Mouse (Mus musculus): ENCODE data around the gene Hfe. TPM values are rescaled to one million over a fixed set of nuclear protein-coding genes. Genes with fewer than 3 reads are reported as not detected.

Hfe gene
- total RNA-seq, 2 experiments from 2014 or later, result 7.6 to 17.1 TPM

DNA sequence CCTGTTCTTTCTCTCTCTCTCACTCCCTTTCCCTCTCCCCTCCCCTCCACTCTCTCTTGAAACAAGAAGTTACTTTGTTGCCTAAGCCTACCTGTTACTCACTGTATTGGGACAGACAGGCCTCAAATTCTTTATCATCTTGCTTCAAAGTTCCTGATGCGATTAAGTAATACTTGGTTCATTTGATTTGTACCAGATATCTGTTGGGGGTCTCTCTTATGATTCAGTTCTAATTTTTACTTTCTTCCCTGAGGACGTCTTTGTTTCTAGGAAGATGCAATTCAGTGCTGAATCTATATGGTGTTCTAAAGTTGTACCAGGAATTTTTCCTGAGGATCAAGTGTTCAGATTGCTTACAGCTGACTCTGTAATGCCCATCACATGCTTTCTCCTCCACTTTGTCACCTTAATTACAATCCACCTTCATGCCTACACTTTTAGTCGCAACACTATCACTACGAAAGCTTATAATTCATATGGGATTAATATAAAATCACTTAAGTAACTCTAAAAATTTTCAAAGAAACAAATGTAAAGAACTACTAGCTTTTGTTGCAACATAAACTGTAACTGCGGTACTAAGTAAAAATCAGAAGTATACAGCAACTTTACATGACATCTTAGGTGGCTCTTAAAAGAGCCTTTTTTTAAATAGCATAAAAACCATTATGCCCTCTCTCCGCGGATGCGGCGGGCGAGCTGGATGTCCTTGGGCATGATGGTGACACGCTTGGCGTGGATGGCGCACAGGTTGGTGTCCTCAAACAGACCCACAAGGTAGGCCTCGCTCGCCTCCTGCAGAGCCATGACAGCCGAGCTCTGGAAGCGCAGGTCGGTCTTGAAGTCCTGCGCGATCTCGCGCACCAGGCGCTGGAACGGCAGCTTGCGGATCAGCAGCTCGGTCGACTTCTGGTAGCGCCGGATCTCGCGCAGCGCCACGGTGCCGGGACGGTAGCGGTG is 34.0 kb upstream of the Hfe start:
- no peak for ATAC-seq (ENCODE audit: poor library complexity, severe bottlenecking)

DNA sequence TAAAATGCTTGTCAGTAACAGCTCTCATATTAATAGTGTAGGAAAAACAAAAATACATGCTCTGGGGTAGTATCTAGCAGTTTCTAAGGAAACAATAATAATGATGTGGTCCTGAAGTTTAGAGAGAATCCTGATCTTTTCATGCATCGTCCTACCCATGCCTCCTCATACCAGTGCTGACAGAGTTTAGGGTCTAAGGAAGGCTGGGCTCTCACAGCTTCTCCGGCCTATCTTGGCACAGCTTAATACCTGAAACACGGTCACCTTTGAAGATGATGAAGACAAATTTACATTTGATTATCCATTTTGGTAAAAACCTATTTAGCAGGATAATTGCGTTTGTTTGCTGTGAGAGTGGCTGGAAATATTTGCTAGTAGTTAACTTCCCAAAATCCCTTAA is 33.3 kb upstream of the Hfe start:
- ATAC-seq (ENCODE audit: poor library complexity, severe bottlenecking), result no peak

DNA sequence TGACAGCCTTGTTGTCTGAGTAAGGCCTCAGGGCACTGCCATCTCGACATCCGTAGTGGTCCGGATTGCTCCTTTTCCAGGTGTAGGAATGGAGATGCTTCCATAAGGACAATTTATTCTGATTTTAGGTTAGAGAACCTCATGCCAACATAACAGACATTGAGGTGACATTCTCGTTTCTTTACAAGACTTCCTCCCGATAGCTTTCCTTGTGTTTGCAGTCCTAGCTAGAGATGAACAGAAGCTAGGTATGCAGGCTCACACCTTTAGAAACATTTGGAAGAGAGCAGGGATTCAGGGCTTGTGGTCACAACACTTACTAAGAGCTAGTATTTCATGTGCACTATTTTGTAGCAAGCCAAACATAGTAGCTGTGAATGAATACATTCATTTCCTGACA is 32.6 kb upstream of the Hfe start:
- ATAC-seq (ENCODE audit: poor library complexity, severe bottlenecking), result no peak

- ATAC-seq (ENCODE audit: poor library complexity, severe bottlenecking), result no peak
Observed at GRCm38 (mm10) chr13:23742007-23742406, 31.4 kb upstream of the Hfe start.

- no peak for ATAC-seq (ENCODE audit: poor library complexity, severe bottlenecking)
Observed at GRCm38 (mm10) chr13:23740910-23741309, 30.3 kb upstream of the Hfe start.

DNA sequence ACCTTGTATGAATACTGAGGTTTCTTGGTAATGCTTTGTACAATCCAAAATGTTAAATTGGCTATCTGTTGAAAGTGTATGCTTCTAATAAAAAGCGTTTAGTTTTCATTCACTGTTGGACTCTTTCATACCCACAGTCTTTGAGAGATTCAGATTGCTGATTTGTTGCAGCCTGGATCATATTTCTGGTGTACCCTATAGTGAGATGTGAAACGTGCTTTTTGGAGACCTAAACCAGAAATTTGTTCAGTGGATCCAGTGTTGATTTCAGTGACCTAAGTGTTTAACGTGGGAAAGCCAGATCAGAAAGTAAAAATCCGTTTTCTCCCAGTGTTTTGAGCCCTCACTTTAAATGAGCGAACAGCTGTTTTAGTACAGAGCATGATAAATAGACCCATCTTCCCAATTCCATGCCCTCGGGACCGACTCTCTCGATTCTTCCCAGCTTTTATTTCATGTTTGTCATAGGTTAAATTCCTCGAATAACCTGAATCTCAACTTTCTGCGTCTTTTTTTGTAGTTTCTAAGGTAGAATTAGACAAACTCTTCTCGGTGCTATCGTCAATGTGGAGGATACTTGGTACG is 29.7 kb upstream of the Hfe start:
- ATAC-seq (ENCODE audit: poor library complexity, severe bottlenecking), result no peak

DNA sequence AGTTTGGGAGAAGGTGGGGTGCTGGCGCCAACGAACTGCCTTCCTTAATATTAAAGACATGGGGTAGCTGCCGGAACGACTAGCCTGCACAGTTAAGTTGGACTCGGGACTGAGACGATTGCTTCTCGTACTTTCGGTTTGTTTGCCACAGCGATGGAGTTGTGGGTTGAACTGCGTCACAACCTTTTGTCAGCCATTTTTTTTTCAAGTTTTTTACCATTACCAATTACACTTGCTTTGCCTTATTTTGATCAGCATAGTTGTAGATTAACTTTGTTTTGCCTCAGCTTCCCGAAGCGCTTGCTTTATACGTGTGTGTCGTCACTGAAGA is 29.2 kb upstream of the Hfe start:
- peak; percentile 34 for ATAC-seq (ENCODE audit: poor library complexity, severe bottlenecking)

GRCm38 (mm10) chr13:23739069-23739921 is 28.6 kb upstream of the Hfe start:
- ATAC-seq (ENCODE audit: poor library complexity, severe bottlenecking), result peak; percentile 65

- ATAC-seq (ENCODE audit: poor library complexity, severe bottlenecking), result peak; percentile 71
Observed at GRCm38 (mm10) chr13:23738677-23739068, 28.0 kb upstream of the Hfe start, which contains the start of gene Hist1h1c. Hist1h1c (plus strand) TSS chr13:23738808.

GRCm38 (mm10) chr13:23738041-23738440 is 27.4 kb upstream of the Hfe start:
- ATAC-seq (ENCODE audit: poor library complexity, severe bottlenecking), result no peak

- no peak for ATAC-seq (ENCODE audit: poor library complexity, severe bottlenecking)
Observed at GRCm38 (mm10) chr13:23737091-23737490, 26.4 kb upstream of the Hfe start.

DNA sequence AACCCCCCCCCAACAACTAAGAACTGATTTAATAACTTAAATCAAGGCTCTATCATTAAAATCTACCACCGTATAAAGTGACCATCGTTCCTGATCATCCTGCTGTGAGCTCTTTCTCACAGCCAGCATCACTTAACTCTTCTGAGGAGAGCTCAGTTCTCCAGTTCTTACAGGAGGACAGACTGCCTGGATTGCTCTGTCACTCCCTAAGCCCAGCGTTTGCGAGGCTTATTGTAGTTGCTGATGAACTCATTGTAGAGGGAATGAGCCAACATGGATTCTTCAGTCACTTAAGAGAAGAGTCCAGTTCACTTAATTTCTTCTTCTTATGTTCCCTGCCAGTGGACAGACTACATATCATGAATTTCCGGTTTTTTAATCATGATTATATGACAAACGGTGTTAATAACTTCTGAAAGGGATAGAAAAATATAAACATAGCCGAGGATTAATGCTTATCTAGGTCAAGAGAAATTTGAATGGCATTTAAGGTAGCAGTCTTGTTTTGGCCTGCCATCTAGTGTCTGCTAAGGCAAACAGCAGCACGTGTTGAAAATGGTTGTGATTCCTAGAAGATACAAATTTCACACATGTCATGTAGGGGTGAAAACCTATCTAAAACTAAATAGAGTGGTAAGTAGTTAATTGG is 21.6 kb upstream of the Hfe start:
- ATAC-seq (ENCODE audit: poor library complexity, severe bottlenecking), result peak; percentile 80

DNA sequence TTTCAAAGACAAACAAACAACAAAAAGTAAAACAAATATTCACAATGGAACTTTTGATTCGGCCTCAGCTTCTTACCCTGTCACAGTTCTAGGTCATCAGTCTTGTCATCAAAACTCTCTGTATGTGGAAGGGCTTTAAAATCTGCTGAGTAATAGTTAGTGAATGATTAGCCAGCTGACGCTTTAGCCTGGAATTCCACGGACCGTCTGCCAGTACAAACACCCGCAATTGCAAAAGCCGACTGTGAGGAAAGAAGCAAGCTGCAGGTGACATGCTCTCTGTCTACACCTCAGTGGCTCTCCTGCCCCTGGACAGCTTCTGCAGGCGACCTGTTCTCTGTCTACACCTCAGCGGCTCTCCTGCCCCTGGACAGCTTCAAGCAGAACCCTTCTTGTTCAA is 19.8 kb upstream of the Hfe start:
- no peak for ATAC-seq (ENCODE audit: poor library complexity, severe bottlenecking)

DNA sequence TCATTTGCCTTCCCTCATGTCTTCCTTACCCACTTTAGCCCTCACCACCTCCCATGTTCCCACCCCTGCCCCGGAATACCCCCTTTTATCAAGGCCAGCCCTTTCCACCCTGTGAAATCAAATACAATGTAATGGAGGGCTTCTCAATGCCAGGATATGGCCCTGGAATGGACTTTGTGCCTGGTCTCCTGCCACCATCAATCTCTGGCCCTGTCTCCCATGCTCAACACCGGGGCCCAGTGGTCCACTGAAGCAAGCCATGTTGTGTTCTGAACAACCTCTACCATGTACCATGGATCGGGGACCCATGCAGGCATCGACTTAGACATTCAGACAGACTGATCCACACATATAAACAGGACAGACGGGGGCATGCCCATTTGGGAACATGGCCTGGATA is 19.1 kb upstream of the Hfe start:
- no peak for ATAC-seq (ENCODE audit: poor library complexity, severe bottlenecking)

- peak; percentile 70 for ATAC-seq (ENCODE audit: poor library complexity, severe bottlenecking)
Observed at GRCm38 (mm10) chr13:23729192-23729525, 18.5 kb upstream of the Hfe start.

DNA sequence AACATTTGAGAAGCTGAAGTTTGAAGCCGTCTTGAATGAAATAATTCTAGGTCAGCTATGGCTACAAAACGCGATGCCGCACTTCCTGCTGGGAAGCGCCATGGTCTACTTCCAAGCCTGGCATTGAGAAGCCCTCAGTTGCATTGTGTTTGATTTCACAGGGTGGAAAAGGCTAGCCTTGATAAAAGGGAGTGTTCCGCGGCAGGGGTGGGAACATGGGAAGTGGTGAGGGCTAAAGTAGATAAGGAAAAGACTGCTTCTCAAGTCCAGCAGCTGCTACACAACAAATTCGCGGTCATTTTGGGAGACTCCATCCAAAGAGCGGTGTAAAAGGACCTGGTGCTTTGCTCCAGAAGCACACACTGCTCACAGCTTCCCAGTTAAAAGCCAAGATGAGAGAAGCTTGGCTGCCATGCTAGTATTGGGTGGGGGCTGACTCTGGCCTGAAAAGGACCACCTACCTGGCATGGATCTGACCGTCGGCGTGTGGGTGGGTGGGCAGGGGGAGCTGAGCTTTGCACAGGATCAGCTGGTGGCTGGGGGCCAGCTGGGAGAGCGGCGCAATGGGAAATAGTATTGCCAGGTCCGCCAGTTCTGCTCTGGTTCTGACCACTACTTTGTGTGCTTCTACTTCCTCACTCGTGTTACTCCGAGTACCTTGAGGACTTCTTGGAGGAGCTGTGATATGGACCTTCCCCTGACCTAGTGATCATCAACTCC is 18.0 kb upstream of the Hfe start:
- ATAC-seq (ENCODE audit: poor library complexity, severe bottlenecking), result peak; percentile 54; the same call in 1 of the 2 replicates

DNA sequence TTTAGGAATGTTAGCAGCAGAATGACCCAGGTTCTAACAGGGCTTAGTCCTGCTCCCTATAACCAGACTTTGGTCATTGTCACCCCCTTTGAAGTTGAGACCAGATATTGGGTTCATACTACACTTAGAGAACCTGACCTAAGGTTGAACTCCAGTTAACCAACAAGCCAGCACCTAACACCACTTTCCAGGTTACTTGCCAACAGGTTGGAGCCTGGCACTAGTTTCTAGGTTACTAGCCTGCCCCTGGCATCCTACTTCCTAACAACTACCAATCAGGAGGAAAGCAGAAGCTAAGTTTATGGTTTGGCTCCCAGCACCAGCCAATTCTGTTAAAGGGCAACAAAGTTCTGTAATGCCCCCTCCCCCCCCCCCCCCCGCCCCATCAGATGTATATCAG is 14.6 kb upstream of the Hfe start:
- no peak for ATAC-seq (ENCODE audit: poor library complexity, severe bottlenecking)

GRCm38 (mm10) chr13:23724239-23724638 is 13.6 kb upstream of the Hfe start:
- no peak for ATAC-seq (ENCODE audit: poor library complexity, severe bottlenecking)

DNA sequence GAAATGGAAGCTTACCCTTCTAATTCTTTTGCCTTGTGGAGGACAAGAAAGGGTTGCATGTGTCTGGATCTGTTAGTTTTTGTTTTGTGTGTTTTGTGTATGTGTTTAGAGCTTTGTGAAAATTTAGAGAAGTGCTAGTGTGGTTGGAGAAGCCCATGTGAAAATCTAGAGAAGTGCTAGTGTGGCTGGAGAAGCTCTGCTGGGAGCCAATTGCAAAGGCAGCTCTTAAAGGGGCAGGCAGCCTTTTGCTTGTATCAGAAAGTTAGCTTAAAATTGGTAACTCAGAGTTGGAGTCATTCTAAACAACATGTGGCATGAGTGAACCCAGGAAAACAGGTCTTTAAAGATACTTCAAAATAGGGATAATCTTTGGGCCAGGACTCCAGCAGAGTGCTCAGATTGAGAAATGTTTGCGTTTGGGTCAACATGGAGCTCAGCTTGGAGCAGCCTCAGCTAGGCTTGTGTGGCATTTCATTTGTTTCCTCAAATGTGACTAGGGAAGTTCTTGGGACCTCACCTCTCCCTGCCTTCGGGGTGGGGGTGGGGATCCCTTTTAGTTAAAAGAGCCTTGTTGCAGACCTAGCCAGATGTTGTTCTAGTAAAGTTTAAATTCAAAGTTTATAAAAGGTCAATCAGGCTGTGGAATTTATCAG is 7.1 kb upstream of the Hfe start:
- ATAC-seq (ENCODE audit: poor library complexity, severe bottlenecking), result peak; percentile 52; the same call in 1 of the 2 replicates

GRCm38 (mm10) chr13:23717176-23717575 is 6.5 kb upstream of the Hfe start:
- ATAC-seq (ENCODE audit: poor library complexity, severe bottlenecking), result no peak
